Comparison of ENCODE assay signal across 29 mouse cellular contexts in genomic region chr2:141194476-141194875, GRCm38 (mm10).
DNase-seq lines count a peak whose midpoint lies in the region; ATAC-seq and TF ChIP-seq lines count a peak whose summit lies in the region.
"Had no signal": no experiment of that assay in that cellular context is flagged by ENCODE, and none has a peak within 500 bp of the region (broad histone marks: within the 10 kb centered on the region; RNA-seq: fewer than 3 reads in every experiment).

No protein-coding gene starts in this region.

- no peaks in the 10 kb centered on the region for H3K36me3 ChIP-seq in kidney, embryonic 14.5 days (ENCODE audit: control insufficient read depth, insufficient read depth, low read length)
- H3K36me3 ChIP-seq in liver, embryonic 16.5 days (ENCODE audit: control insufficient read depth, insufficient read depth) = no peaks in the 10 kb centered on the region
- no peaks in the 10 kb centered on the region for H3K36me3 ChIP-seq in hindbrain, postnatal 0 days (ENCODE audit: insufficient read depth, low read length)
- H3K36me3 ChIP-seq: embryonic facial prominence, embryonic 10.5 days; embryonic facial prominence, embryonic 15.5 days; G1E; hindbrain, embryonic 12.5 days; limb, embryonic 10.5 days; limb, embryonic 15.5 days; midbrain, embryonic 10.5 days had no signal

- H3K27me3 ChIP-seq in kidney, embryonic 14.5 days (ENCODE audit: control insufficient read depth, insufficient read depth, low read length) = no peaks in the 10 kb centered on the region
- H3K27me3 ChIP-seq in liver, embryonic 16.5 days (ENCODE audit: control insufficient read depth, insufficient read depth, low read depth, low read length) = no peaks in the 10 kb centered on the region
- H3K27me3 ChIP-seq in hindbrain, postnatal 0 days (ENCODE audit: insufficient read depth, low read length) = no peaks in the 10 kb centered on the region
- H3K27me3 ChIP-seq: embryonic facial prominence, embryonic 15.5 days; forebrain, embryonic 13.5 days; hindbrain, embryonic 12.5 days; limb, embryonic 15.5 days had no signal

- no peak overlapping the region for H3K4me2 ChIP-seq in kidney, embryonic 14.5 days (replicated peaks; ENCODE audit: low read depth, low read length)
- no peak overlapping the region for H3K4me2 ChIP-seq in liver, embryonic 16.5 days (ENCODE audit: low read depth, low read length)
- H3K4me2 ChIP-seq in hindbrain, postnatal 0 days (ENCODE audit: low read depth, low read length) = no peak overlapping the region
- H3K4me2 ChIP-seq: embryonic facial prominence, embryonic 15.5 days; forebrain, embryonic 13.5 days; heart, embryonic 11.5 days; hindbrain, embryonic 12.5 days; limb, embryonic 15.5 days; lung, embryonic 14.5 days had no signal

- no peak overlapping the region for H3K4me3 ChIP-seq in kidney, embryonic 14.5 days (ENCODE audit: low read length)
- no peak overlapping the region for H3K4me3 ChIP-seq in liver, embryonic 16.5 days (ENCODE audit: low read depth, low read length)
- H3K4me3 ChIP-seq in hindbrain, postnatal 0 days (ENCODE audit: low read length) = no peak overlapping the region
- H3K4me3 ChIP-seq: embryonic facial prominence, embryonic 10.5 days; embryonic facial prominence, embryonic 15.5 days; forebrain, embryonic 13.5 days; hindbrain, embryonic 12.5 days; limb, embryonic 10.5 days; limb, embryonic 15.5 days; midbrain, embryonic 10.5 days had no signal

- H3K27ac ChIP-seq in kidney, embryonic 14.5 days (ENCODE audit: low read depth, low read length) = no peak overlapping the region
- no peak overlapping the region for H3K27ac ChIP-seq in liver, embryonic 16.5 days (ENCODE audit: low read length)
- no peak overlapping the region for H3K27ac ChIP-seq in hindbrain, postnatal 0 days
- H3K27ac ChIP-seq: embryonic facial prominence, embryonic 10.5 days; embryonic facial prominence, embryonic 15.5 days; forebrain, embryonic 13.5 days; hindbrain, embryonic 12.5 days; limb, embryonic 10.5 days; limb, embryonic 15.5 days; midbrain, embryonic 10.5 days had no signal

- peak; percentile 2 for DNase-seq in adrenal gland, adult 2 months
- DNase-seq in adrenal gland, postnatal 36 days = no peak
- peak; percentile 47 for DNase-seq in kidney, postnatal 14 days
- no peak for DNase-seq in layer of hippocampus, postnatal 36 days
- no peak for DNase-seq in hindbrain, postnatal 0 days (ENCODE audit: low spot score)
- DNase-seq: adrenal gland, postnatal 25 days; cerebellum, adult 8-10 months; cerebellum, postnatal 25 days; gastrocnemius, postnatal 25 days; heart, adult 18-20 months; heart, postnatal 36 days; lung, embryonic 14.5 days; lung, postnatal 14 days; right cerebral cortex, postnatal 25 days; thymus, postnatal 14 days had no signal

- no peak for TF ChIP-seq CTCF in hindbrain, postnatal 0 days (IDR thresholded peaks at IDR 0.05; ENCODE audit: low read depth)

- H3K9me3 ChIP-seq in kidney, embryonic 14.5 days (ENCODE audit: control insufficient read depth, low read length) = no peaks in the 10 kb centered on the region
- no peaks in the 10 kb centered on the region for H3K9me3 ChIP-seq in liver, embryonic 16.5 days (replicated peaks; ENCODE audit: control insufficient read depth, low read length)
- no peaks in the 10 kb centered on the region for H3K9me3 ChIP-seq in hindbrain, postnatal 0 days (ENCODE audit: low read length)
- H3K9me3 ChIP-seq: embryonic facial prominence, embryonic 10.5 days; embryonic facial prominence, embryonic 15.5 days; forebrain, embryonic 13.5 days; G1E; hindbrain, embryonic 12.5 days; limb, embryonic 10.5 days; limb, embryonic 15.5 days; midbrain, embryonic 10.5 days had no signal

- no peak overlapping the region for H3K9ac ChIP-seq in kidney, embryonic 14.5 days (ENCODE audit: low read depth, low read length)
- H3K9ac ChIP-seq in liver, embryonic 16.5 days (ENCODE audit: low read depth, low read length) = no peak overlapping the region
- H3K9ac ChIP-seq in hindbrain, postnatal 0 days (replicated peaks; ENCODE audit: low read length) = no peak overlapping the region
- H3K9ac ChIP-seq: embryonic facial prominence, embryonic 15.5 days; forebrain, embryonic 13.5 days; hindbrain, embryonic 12.5 days; limb, embryonic 15.5 days; lung, embryonic 14.5 days had no signal

- no peaks in the 10 kb centered on the region for H3K4me1 ChIP-seq in kidney, embryonic 14.5 days (ENCODE audit: control insufficient read depth, insufficient read depth, low read length)
- no peaks in the 10 kb centered on the region for H3K4me1 ChIP-seq in liver, embryonic 16.5 days (ENCODE audit: control insufficient read depth, low read depth, low read length)
- no peaks in the 10 kb centered on the region for H3K4me1 ChIP-seq in hindbrain, postnatal 0 days (ENCODE audit: insufficient read depth, low read length)
- H3K4me1 ChIP-seq: embryonic facial prominence, embryonic 15.5 days; forebrain, embryonic 13.5 days; hindbrain, embryonic 12.5 days; limb, embryonic 15.5 days; midbrain, embryonic 10.5 days had no signal

- peak; percentile 57; the same call in 1 of the 2 replicates for ATAC-seq in kidney, embryonic 14.5 days (ENCODE audit: low FRiP score, low TSS enrichment)
- peak; percentile 60 for ATAC-seq in liver, embryonic 16.5 days (ENCODE audit: low read depth)
- ATAC-seq in hindbrain, postnatal 0 days = no peak
- ATAC-seq in inflammation-experienced regulatory T-cells, adult 6 months = no peak
- ATAC-seq: forebrain, embryonic 13.5 days; intestine, postnatal 0 days; midbrain, embryonic 16.5 days had no signal

Comparison
In these comparisons a context has a peak if more than half of its experiments do, and no peak if none do; other contexts are left out.
1. DNase-seq: peak in adrenal gland, adult 2 months (single experiment) and kidney, postnatal 14 days (single experiment); none in adrenal gland, postnatal 36 days (0 of 2), layer of hippocampus, postnatal 36 days (0 of 2) and hindbrain, postnatal 0 days (single experiment).
2. ATAC-seq: peak in kidney, embryonic 14.5 days (single experiment) and liver, embryonic 16.5 days (single experiment); none in hindbrain, postnatal 0 days (single experiment) and inflammation-experienced regulatory T-cells, adult 6 months (single experiment).